Mouse (Mus musculus): Measurements from ENCODE around the gene Lmtk3. TPM values are rescaled to one million over a fixed set of nuclear protein-coding genes. Genes with fewer than 3 reads are reported as not detected.

The Lmtk3 gene
- polyA plus RNA-seq, 1 experiment = 0.67 TPM

DNA sequence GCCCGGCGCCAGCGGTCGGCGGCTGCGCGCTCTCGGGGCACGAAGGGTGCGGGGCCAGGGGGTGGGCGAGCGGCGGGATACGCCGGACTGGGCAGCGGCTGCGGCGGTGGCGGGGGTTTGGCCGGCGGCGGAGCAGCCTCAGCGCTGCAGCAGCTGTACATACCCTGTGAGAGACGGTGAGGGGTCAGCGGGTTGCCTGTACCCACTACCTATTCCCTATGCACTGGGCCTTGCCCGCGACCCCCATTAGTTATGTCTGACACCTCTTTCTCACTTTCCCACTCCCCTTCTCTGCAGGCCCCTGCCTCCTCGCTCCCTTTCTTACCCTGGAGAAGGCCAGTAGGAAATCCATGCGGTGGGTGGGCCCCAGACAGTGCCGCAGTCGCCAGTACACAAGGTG lies 50.4 kb downstream of the Lmtk3 start:
- Histone ChIP-seq H3K36me3 (replicated peaks; ENCODE audit: low read length) (peaks cover 6% of the 10 kb centered on the region), H3K27me3 (replicated peaks) (peaks cover 66% of the 10 kb centered on the region), H3K4me1 (peaks cover 45% of the 10 kb centered on the region), H3K4me3 (replicated peaks) (no peak overlapping the region), H3K9me3 (peaks cover 7% of the 10 kb centered on the region; the same call in 1 of the 2 replicates)
- TF ChIP-seq GATA1 (IDR thresholded peaks at IDR 0.05; ENCODE audit: borderline replicate concordance, low read length) (no peak), FLI1 (IDR thresholded peaks at IDR 0.05; ENCODE audit: low read length) (no peak)

DNA sequence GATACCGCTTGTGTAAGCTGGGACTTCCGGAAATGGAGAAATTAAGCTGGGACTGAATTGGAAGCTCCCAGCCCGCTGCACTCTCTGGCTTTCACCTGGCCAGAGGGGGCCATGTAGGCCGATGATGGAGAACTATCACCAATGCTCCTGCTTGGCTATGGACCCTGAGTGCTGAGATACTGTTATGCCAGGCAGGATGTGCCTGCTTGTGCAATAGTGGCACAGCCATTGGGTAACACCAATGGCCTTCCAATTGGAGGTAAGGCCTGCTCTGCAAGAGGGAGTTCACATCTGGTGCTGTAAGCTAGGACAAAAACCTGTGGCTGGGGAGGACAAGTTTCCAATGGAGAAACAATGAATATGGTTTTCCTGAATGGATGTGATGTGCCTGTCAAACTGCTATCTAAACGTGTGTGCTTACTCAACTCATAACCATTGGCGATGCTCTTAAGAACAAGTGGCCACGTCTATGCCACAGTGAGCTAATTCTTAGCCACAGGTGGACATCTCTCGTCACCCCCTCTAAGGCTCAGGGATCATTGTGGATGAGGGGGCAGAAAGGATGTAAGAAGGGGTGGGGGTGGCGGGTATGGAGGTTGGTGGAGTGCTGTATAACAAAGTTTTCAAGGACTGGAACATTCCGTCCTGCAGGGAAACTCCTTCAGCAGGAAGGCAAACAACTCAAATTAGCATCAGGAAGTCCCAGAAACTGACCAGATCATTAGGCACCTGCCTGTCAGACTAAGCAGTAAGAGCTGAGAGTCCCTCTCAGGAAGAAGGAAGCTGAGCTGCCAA lies 59.6 kb downstream of the Lmtk3 start:
- Histone ChIP-seq H3K4me3 (replicated peaks) (no peak overlapping the region), H3K36me3 (replicated peaks; ENCODE audit: low read length) (no peaks in the 10 kb centered on the region), H3K27me3 (replicated peaks) (peaks cover 63% of the 10 kb centered on the region), H3K4me1 (no peaks in the 10 kb centered on the region; the same call in 1 of the 2 replicates), H3K9me3 (peaks cover 33% of the 10 kb centered on the region)
- TF ChIP-seq GATA1 (IDR thresholded peaks at IDR 0.05; ENCODE audit: borderline replicate concordance, low read length) = no peak
- no peak for TF ChIP-seq FLI1 (IDR thresholded peaks at IDR 0.05; ENCODE audit: low read length)

DNA sequence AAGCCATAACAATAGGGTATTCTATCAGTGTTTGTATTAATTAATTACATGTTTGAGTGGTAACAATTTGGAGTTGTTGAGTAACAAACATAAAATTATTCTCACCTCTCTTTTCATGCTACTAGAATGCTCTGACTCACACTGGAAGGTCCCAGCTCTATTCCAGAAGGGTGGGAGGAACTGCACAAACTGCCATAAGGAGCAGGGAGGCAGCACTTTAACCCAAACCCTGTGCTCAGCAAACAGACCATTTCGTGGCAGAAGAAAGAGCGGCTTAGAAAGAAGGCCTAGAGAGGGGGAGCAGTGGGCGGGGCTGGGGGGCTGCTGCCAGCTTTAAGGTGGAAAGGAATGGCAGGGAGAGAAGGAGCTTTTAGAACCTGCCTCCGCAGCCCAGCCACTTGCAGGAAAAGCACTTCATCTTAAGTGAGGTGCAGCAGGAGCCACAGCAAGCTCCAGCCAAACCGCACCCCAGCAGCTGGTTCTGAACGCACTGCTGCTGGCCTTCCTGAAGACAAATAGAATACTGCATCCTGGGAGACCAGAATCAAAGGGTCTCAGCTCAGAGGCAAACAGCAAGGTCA lies 65.0 kb downstream of the Lmtk3 start:
- H3K4me1 ChIP-seq = peaks cover 11% of the 10 kb centered on the region
- TF ChIP-seq GATA1 (IDR thresholded peaks at IDR 0.05; ENCODE audit: borderline replicate concordance, low read length) (no peak), FLI1 (IDR thresholded peaks at IDR 0.05; ENCODE audit: low read length) (no peak)
- H3K36me3 ChIP-seq (replicated peaks; ENCODE audit: low read length) = no peaks in the 10 kb centered on the region
- no peak overlapping the region for H3K4me3 ChIP-seq (replicated peaks)
- peaks cover 7% of the 10 kb centered on the region for H3K9me3 ChIP-seq
- H3K27me3 ChIP-seq (replicated peaks) = peaks cover 70% of the 10 kb centered on the region

DNA sequence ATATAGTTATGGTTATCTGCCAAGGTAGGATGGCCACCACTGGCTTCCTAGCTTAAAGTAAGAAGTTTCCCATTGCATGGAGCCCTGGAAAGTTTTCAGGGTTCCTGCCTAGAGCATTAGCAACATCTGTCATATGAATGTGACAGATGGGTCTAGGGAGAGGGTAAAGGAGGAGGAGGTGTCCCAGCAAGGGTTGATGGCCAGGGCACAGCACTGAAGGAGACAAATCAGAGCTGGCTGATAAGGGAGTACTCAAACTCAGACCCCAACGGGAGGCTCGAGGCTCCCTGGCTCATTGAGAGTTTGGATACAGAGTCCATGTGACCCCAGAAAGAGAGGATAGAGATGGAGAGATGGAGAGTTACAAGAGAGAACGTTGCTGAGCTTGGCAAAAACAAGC lies 67.1 kb downstream of the Lmtk3 start:
- no peaks in the 10 kb centered on the region for H3K36me3 ChIP-seq (replicated peaks; ENCODE audit: low read length)
- H3K9me3 ChIP-seq = peaks cover 6% of the 10 kb centered on the region; the same call in 1 of the 2 replicates
- peaks cover 11% of the 10 kb centered on the region for H3K4me1 ChIP-seq
- H3K4me3 ChIP-seq (replicated peaks) = no peak overlapping the region
- TF ChIP-seq GATA1 (IDR thresholded peaks at IDR 0.05; ENCODE audit: borderline replicate concordance, low read length) (no peak), FLI1 (IDR thresholded peaks at IDR 0.05; ENCODE audit: low read length) (no peak)
- H3K27me3 ChIP-seq (replicated peaks) = peaks cover 75% of the 10 kb centered on the region

DNA sequence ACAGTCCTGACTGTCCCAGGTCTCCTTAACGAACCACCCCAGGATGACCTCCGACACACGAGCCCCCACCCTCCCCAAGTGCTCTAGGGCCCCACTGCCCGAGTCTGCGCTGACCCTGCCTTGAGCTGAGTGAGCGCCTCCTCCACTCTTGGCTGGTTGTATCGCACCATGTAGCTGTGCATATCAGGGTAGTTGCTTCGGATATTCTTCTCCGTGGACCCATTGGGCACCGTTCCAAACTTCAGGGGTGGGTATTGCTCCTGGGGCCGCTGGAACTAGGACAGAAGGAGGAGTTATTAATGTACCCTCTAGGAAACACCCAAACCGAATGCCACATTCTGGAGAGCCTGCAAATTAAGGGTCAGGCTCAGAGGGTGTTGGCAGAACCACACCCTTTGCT lies 69.6 kb downstream of the Lmtk3 start:
- Histone ChIP-seq H3K27me3 (replicated peaks) (peaks cover 95% of the 10 kb centered on the region), H3K4me1 (peaks cover 30% of the 10 kb centered on the region), H3K4me3 (replicated peaks) (no peak overlapping the region), H3K9me3 (no peaks in the 10 kb centered on the region; the same call in 1 of the 2 replicates), H3K36me3 (replicated peaks; ENCODE audit: low read length) (no peaks in the 10 kb centered on the region)
- TF ChIP-seq GATA1 (IDR thresholded peaks at IDR 0.05; ENCODE audit: borderline replicate concordance, low read length) (no peak), FLI1 (IDR thresholded peaks at IDR 0.05; ENCODE audit: low read length) (no peak)

Other genes with a start within 250 kb of the Lmtk3 start
- 4.9 and 6.8 TPM in 2 replicates for gene Hsd17b14, start 228.8 kb upstream of the Lmtk3 start, polyA plus RNA-seq (2012; ENCODE audit: insufficient read depth, low replicate concordance)
- 20.6 and 56.4 TPM in 2 replicates for gene Bcat2, start 213.6 kb upstream of the Lmtk3 start, polyA plus RNA-seq (2012; ENCODE audit: insufficient read depth, low replicate concordance)
- gene Fgf21, start 168.2 kb upstream of the Lmtk3 start, polyA plus RNA-seq (2012; ENCODE audit: insufficient read depth, low replicate concordance) = not detected in 2 replicates
- gene Fut1, start 166.4 kb upstream of the Lmtk3 start, polyA plus RNA-seq (2012; ENCODE audit: insufficient read depth, low replicate concordance) = 1.1 TPM in 1 of 2 replicates, not detected in the other
- not detected in 2 replicates for gene Izumo1, start 161.9 kb upstream of the Lmtk3 start, polyA plus RNA-seq (2012; ENCODE audit: insufficient read depth, low replicate concordance)
- 0.36 TPM in 1 of 2 replicates, not detected in the other for gene Rasip1, start 156.2 kb upstream of the Lmtk3 start, polyA plus RNA-seq (2012; ENCODE audit: insufficient read depth, low replicate concordance)
- gene Mamstr, start 143.8 kb upstream of the Lmtk3 start, polyA plus RNA-seq (2012; ENCODE audit: insufficient read depth, low replicate concordance) = not detected in 2 replicates
- gene Fut2, start 117.3 kb upstream of the Lmtk3 start, polyA plus RNA-seq (2012; ENCODE audit: insufficient read depth, low replicate concordance) = not detected in 2 replicates
- gene Ntn5, start 99.7 kb upstream of the Lmtk3 start, polyA plus RNA-seq (2012; ENCODE audit: insufficient read depth, low replicate concordance) = not detected in 2 replicates
- not detected in 2 replicates for gene Sec1, start 89.3 kb upstream of the Lmtk3 start, polyA plus RNA-seq (2012; ENCODE audit: insufficient read depth, low replicate concordance)
- 1.1 and 3.5 TPM in 2 replicates for gene Car11, start 83.9 kb upstream of the Lmtk3 start, polyA plus RNA-seq (2012; ENCODE audit: insufficient read depth, low replicate concordance)
- gene Dbp, start 78.7 kb upstream of the Lmtk3 start, polyA plus RNA-seq (2012; ENCODE audit: insufficient read depth, low replicate concordance) = 23.4 and 41.9 TPM in 2 replicates
- 10,199 and 14,647 TPM in 2 replicates for gene Rpl18, start 68.3 kb upstream of the Lmtk3 start, polyA plus RNA-seq (2012; ENCODE audit: insufficient read depth, low replicate concordance)
- gene Sphk2, start 65.7 kb upstream of the Lmtk3 start, polyA plus RNA-seq (2012; ENCODE audit: insufficient read depth, low replicate concordance) = 242 and 413 TPM in 2 replicates
- gene Fam83e, start 62.5 kb upstream of the Lmtk3 start, polyA plus RNA-seq (2012; ENCODE audit: insufficient read depth, low replicate concordance) = not detected in 2 replicates
- not detected in 2 replicates for gene Spaca4, start 57.9 kb upstream of the Lmtk3 start, polyA plus RNA-seq (2012; ENCODE audit: insufficient read depth, low replicate concordance)
- gene Sult2b1, start 931 bp downstream of the Lmtk3 start, polyA plus RNA-seq (2012; ENCODE audit: insufficient read depth, low replicate concordance) = 1.00 TPM in 1 of 2 replicates, not detected in the other
- gene Cyth2, start 30.8 kb downstream of the Lmtk3 start, polyA plus RNA-seq (2012; ENCODE audit: insufficient read depth, low replicate concordance) = 157 and 160 TPM in 2 replicates
- 0.08 and 0.82 TPM in 2 replicates for gene Kcnj14, start 41.0 kb downstream of the Lmtk3 start, polyA plus RNA-seq (2012; ENCODE audit: insufficient read depth, low replicate concordance)
- 6.0 and 20.5 TPM in 2 replicates for gene Grwd1, start 47.2 kb downstream of the Lmtk3 start, polyA plus RNA-seq (2012; ENCODE audit: insufficient read depth, low replicate concordance)
- 331 and 1,292 TPM in 2 replicates for gene Kdelr1, start 89.0 kb downstream of the Lmtk3 start, polyA plus RNA-seq (2012; ENCODE audit: insufficient read depth, low replicate concordance)
- 0.31 and 2.6 TPM in 2 replicates for gene Grin2d, start 94.6 kb downstream of the Lmtk3 start, polyA plus RNA-seq (2012; ENCODE audit: insufficient read depth, low replicate concordance)
- 2.7 and 6.4 TPM in 2 replicates for gene Syngr4, start 113.0 kb downstream of the Lmtk3 start, polyA plus RNA-seq (2012; ENCODE audit: insufficient read depth, low replicate concordance)
- gene Tmem143, start 113.2 kb downstream of the Lmtk3 start, polyA plus RNA-seq (2012; ENCODE audit: insufficient read depth, low replicate concordance) = 19.2 and 32.5 TPM in 2 replicates
- 176 and 453 TPM in 2 replicates for gene Emp3, start 137.7 kb downstream of the Lmtk3 start, polyA plus RNA-seq (2012; ENCODE audit: insufficient read depth, low replicate concordance)
- gene Ccdc114, start 140.3 kb downstream of the Lmtk3 start, polyA plus RNA-seq (2012; ENCODE audit: insufficient read depth, low replicate concordance) = 0.82 TPM in 1 of 2 replicates, not detected in the other
- gene Abcc6, start 246.6 kb downstream of the Lmtk3 start, polyA plus RNA-seq (2012; ENCODE audit: insufficient read depth, low replicate concordance) = not detected in 2 replicates
- gene Nomo1, start 250.0 kb downstream of the Lmtk3 start, polyA plus RNA-seq (2012; ENCODE audit: insufficient read depth, low replicate concordance) = 172 and 218 TPM in 2 replicates